Mouse (Mus musculus) WW6 (cell line): ENCODE data around the gene Rimklb.
"Not testable (repeated sequence)": the region's sequence is repeated elsewhere in the genome, so short reads cannot be mapped to it uniquely, and the experiment has no call there.

Experiments
- DNase-seq: peaks from one replicate; pipeline ENCODE4 v3.0.0-alpha.2; 2013; ENCODE audit warnings: low read depth, low spot score

Gene Rimklb

DNA sequence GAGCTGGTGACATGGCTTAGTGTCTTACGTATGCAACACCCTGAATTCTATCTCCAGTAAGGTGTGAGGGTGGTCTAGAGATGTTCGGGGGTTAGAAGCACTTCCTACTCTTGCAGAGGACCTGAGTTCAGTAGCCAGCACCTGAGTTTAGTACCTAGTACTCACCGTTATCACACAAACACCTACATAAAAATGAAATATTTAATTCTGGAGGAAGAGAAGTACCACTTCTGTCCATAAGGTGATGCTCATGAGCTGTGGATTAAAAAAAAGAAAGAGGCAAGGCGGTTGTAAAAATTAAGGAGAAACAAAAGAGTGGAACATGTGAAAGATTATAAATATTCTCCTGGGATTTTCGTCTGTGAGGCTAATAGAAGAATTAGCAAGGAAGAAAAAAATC, 2.1 kb downstream of the Rimklb start:
- no peak for DNase-seq

GRCm38 (mm10) chr6:122495082-122495881, 3.3 kb downstream of the Rimklb start:
- no peak for DNase-seq

DNA sequence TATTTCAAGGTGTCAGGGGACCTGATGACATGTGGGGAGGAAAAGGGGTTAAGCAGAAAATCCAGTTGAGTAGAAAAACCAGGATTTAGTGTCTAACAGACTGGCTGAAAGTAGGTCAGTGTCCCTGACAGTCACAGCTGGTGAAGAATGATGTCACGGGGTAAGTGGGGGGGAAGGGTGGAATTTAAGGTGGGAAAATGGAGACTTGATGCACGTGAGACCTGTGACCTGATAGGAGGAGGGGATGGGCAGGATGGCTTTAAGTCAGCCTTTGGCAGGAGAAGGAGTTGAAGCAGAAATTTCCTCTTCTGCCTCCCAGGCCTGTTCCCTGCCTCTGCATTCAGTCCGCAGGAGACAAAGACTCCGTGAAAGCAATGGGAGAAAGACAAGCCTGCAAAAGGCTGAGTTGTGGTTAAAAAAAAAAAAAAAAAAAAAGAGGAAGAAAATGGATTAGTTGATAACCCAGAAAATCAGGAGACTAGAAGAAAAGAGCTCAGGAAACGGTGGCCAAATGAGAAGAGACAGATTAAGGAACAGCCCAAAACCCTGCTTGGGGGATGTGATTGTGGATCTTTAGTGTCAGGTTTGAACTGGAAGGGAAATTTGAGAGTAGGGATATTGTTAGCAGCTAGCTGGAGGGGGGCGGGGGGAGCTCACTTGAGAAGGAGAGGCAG, 4.6 kb downstream of the Rimklb start:
- DNase-seq: no peak

- DNase-seq: no peak
Observed at GRCm38 (mm10) chr6:122492479-122492878, 6.1 kb downstream of the Rimklb start.

GRCm38 (mm10) chr6:122491557-122491956, 7.0 kb downstream of the Rimklb start:
- DNase-seq: peak; percentile 99

- no peak for DNase-seq
Observed at GRCm38 (mm10) chr6:122490929-122491512, 7.5 kb downstream of the Rimklb start.

GRCm38 (mm10) chr6:122486297-122487117, 12.1 kb downstream of the Rimklb start:
- DNase-seq: peak; percentile 93

DNA sequence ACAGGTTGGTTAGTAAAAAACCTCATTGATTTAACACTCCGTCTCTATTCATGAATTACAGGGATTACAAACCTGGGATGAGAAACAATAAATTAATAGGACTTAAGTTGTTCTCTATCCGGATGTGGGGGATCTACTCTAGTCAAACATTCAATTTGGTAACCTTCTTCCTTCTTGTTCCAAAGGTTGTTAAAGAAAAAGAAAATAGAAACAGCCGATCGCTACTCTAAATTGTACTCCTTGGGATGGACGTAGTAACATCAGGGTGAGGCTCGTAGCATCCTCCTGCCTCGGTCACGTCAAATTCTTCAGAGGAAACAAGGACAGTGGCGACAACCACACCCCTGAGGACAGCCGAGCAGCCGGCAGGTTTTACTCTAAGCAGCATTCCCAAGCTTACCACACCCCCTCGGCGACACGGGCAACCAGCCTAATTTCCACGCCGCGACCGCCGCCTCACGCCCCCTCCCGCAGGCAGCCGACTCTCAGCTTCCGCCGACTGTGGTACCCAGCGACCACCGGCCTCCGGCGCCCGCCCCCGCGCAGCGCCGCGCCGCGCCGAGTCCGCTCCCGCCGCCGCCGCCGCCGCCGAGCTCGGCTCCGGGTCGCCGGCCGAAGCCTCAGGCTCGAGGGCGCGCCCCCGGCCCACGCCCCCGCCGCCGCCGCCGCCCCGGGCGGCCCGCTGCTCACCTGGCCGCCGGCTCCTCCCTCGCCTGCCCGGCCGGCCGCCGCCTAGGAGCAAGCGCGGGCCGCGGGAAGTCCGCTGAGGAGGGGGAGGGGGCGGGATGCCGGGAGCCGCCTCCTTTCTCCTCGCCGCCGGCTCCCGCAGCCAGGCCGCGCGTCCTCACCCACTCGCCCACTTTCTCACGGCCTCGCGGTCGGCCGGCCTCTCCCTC, 12.9 kb downstream of the Rimklb start:
- no peak for DNase-seq

- no peak for DNase-seq
Observed at GRCm38 (mm10) chr6:122478062-122478461, 20.5 kb downstream of the Rimklb start.

GRCm38 (mm10) chr6:122471461-122471860, 27.1 kb downstream of the Rimklb start:
- DNase-seq: not testable (repeated sequence)

DNA sequence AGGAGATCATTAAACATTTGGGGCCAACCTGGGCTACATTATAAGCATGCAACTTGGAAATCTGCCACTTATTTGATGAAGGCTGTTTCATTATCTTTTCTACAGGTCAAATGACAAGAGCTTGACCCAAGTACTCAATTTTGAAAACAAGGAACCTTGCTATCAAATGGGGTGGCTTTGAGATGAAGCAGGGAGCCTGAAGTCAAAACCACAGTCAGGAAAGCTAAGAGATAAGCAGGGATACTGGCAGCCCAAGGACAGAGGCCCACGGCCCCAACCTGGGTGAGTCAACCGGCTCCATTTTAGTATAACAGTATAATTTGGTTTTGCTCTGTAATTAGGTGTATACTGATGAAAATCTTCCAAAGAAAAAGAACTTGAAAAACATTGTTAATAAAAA, 28.3 kb downstream of the Rimklb start:
- DNase-seq: no peak

GRCm38 (mm10) chr6:122469030-122469640, 29.4 kb downstream of the Rimklb start:
- DNase-seq: peak; percentile 68

- DNase-seq: no peak
Observed at GRCm38 (mm10) chr6:122466092-122466713, 32.4 kb downstream of the Rimklb start.

GRCm38 (mm10) chr6:122458946-122459693, 39.4 kb downstream of the Rimklb start:
- DNase-seq: no peak

DNA sequence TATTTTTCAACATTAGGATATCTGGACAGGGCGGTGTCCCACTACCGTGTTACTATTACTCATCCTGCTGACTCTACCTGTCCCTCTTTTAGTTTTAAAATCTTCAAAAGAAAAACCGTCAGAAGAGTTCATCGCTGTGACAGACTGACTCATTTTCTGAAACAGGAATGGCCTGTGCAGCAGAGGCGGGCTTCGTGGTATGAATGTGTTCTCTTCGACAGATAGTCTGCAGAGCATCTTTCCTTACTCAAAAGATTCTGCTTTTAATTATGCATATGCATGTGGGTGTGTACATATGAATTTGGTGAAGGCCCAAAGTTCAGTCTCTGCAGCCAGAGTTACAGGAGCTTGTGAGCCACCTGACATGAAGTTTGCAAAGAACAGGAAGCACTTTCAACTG, 50.7 kb downstream of the Rimklb start:
- no peak for DNase-seq

- DNase-seq: no peak
Observed at GRCm38 (mm10) chr6:122445215-122445614, 53.3 kb downstream of the Rimklb start.

DNA sequence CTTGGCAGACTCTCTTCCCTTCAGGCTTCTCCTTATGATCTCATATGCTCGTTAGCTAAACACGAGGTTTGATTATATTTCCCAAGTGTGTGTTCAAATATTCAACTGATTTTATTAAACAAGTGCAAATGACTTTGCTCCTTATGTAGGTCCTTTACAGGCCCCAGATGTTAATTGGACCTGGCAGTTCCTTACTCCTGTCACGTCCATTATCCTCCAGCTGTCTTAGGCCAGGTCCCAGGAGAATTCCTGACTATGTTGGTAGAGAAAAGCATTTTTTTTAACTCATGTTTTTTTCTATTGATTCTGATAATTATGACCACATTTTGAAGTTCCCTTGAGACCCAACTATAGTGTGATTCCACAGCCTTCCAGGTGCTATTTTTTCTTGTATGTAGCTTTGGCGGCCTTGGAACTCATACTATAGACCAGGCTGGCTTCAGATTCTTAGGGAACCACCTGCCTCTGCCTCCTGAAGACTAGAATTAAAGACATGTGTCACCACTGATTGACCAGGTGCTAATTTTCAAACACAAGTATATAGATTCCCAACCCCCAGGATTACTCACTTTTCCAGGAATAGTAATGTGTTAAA, 57.8 kb downstream of the Rimklb start:
- no peak for DNase-seq

DNA sequence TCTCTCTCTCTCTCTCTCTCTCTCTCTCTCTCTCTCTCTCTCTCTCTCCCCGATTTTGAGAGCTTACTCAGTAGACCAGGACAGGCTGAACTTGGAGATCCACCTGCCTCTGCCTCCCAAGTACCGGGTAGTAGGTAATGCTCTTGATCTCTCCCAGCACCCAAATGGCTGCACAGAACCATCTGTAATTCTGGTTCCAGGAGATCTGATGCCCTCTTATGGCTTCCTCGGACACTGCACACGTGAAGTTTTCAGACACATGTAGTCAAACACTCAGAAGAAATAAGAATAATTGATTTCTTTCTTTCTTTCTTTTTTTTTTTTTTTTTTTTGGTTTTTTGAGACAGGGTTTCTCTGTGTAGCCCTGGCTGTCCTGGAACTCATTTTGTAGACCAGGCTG, 59.3 kb downstream of the Rimklb start:
- DNase-seq: no peak

DNA sequence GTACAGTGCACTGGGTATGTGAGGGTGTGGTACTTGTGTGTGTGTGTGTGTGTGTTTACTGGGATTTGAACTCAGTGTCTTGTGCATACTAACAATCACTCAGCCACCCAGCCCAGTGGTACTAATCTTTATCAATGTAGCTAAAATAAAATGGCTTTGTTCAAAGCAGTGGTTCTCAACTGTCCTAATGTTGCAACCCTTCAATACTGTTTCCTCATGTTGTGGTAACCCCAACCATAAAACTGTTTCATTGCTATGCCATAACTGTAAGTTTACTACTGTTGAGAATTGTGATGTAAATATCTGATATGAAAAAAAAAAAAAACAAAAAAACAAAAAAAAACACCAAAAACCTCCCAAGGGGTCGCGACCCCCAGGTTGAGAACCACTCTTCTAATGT, 63.3 kb downstream of the Rimklb start:
- DNase-seq: no peak
